In the genomic region with DNA sequence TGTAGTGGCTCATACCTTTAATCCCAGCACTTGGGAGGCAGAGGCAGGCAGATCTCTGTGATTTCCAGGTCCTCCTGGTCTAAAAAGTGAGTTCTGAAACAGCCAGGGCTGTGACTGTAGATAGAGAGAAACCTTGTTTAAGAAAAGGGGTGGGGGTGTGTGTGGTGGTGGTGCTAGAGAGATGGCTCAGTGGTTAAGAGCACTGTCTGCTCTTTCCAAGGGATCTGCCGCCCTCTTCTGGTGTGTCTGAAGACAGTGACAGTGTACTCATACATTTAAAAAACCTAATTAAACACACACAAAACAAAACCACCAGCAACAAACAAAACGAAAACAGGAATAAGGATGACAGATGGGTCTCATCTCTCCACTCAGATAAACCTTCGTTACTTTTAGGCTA, we compare ENCODE assay signal across 12 mouse cellular contexts.
"Had no signal": no experiment of that assay in that cellular context is flagged by ENCODE, and none has a peak within 500 bp of the region (broad histone marks: within the 10 kb centered on the region; RNA-seq: fewer than 3 reads in every experiment).

No protein-coding gene starts in this region.

- H3K4me2 ChIP-seq: limb, embryonic 15.5 days; liver, embryonic 15.5 days; lung, embryonic 15.5 days; midbrain, embryonic 12.5 days; neural tube, embryonic 12.5 days had no signal

- DNase-seq: kidney, adult 9 months; kidney, postnatal 10 days; layer of hippocampus, postnatal 36 days; lung, postnatal 36 days; thymus, postnatal 4 days had no signal

- H3K9me3 ChIP-seq: limb, embryonic 15.5 days; liver, embryonic 15.5 days; lung, embryonic 15.5 days; midbrain, embryonic 12.5 days; neural tube, embryonic 12.5 days had no signal

- H3K36me3 ChIP-seq: liver, embryonic 15.5 days; midbrain, embryonic 12.5 days; neural tube, embryonic 12.5 days had no signal

- H3K27me3 ChIP-seq: limb, embryonic 15.5 days; liver, embryonic 15.5 days; lung, embryonic 15.5 days; midbrain, embryonic 12.5 days; neural tube, embryonic 12.5 days had no signal

- H3K9ac ChIP-seq: limb, embryonic 15.5 days; liver, embryonic 15.5 days; lung, embryonic 15.5 days; midbrain, embryonic 12.5 days; neural tube, embryonic 12.5 days had no signal

- H3K4me1 ChIP-seq: midbrain, embryonic 12.5 days had no signal

- H3K27ac ChIP-seq: limb, embryonic 15.5 days; liver, embryonic 15.5 days; lung, embryonic 15.5 days; midbrain, embryonic 12.5 days; neural tube, embryonic 12.5 days; stomach, postnatal 0 days had no signal

- H3K4me3 ChIP-seq: limb, embryonic 15.5 days; liver, embryonic 15.5 days; lung, embryonic 15.5 days; midbrain, embryonic 12.5 days; myocyte; neural tube, embryonic 12.5 days had no signal
